Mouse (Mus musculus) MEL-GATA-1-ER (cell line): ENCODE measurements around the gene Gm49395.

Experiments used
- DNase-seq: peaks from one replicate; pipeline ENCODE4 v3.0.0-alpha.2; 2012; ENCODE audit warnings: low read depth; ENCODE audit errors: extremely low read depth

The Gm49395 gene

DNA sequence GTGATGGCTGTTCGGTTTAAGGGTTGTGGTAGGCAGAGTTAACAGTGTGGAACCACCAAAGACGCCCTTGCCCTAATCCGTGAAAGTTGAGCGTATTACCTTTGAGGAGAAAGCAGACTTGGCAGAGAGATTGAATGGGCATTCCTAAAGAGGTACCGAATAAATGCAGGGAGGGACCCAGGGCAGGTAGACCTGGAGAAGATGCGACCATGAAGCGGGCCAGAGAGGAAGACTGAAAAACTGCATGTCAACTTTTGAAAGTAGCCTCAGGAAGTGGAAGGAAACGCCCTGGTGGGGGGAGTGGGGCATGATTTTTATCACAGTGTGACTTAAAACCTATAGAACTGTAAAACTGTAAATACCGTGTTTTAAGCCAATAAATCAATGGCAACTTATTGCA lies 2.3 kb downstream of the Gm49395 start:
- DNase-seq: no peak

DNA sequence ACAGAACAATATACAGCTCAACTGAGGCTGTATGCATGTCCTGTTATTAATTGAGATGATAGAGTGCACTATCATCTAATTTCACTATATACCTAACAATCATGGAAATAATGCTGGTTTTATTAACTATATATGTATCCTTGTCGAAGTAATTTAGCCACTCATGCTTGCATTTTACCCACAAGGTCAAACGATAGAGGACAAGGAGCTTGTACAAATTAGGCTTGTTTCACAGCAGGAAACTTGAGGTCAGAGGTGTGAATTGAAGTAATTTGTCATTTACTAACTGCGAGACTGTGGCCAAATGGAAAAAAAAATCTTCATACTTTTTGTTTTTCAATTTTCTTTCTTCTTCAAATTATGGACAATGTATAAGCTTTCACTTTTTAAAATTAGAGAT lies 3.5 kb downstream of the Gm49395 start:
- DNase-seq: no peak

DNA sequence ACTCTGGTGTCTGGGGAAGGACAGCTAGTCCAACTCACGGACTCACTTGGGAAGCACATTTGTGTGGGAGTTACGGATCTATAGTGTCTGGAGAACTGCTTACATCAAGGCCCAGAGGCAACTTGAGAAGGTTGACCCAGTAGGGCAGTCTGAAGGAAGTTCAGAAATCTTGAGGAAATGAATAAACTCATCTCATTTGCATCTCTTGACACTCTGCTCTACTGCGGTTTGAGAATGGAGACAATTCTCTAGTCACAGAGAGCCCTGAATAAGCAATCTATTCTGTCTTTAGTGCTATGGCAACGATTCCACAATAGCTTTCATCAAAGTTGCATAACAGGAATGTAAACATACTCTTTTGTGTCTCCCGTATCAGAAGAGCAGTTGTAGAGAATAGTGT lies 4.8 kb downstream of the Gm49395 start:
- no peak for DNase-seq

DNA sequence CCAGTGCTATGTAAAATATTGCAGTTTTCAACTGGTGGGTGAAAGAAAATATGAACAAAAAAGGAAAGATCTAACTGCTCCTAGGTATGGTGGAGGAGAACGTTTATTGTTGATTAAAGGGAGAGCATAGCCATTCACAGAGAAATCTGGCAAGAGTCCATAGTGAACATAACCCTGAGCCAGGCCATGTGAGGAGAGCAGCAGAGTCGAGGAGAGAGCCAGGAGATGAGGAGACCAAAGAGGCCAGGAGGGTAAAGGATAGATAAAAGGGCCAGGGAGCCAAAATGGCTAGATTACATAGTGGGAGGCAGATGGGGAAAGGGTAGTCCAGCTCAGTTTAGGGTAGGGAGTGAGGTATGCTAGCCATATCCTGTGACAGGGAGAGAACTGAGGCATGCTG lies 5.5 kb downstream of the Gm49395 start:
- no peak for DNase-seq

DNA sequence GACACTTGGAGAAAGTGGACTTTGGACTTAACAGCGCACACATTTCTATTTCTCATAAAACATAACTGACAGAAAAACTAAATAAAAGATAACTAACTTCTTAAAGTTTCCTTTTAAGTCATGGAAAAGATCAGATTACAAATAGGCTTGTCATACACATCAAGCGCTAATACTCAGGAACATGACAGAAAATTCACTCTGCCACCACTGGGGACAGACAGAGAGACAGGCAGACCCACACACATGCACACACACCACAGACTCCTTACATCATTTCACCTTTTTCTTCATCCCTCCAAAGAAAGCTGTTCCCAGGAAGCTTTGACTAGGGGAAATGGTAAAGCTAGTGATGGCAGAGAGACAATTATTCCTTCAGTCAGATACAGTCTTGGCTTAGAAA lies 6.3 kb downstream of the Gm49395 start:
- no peak for DNase-seq

DNA sequence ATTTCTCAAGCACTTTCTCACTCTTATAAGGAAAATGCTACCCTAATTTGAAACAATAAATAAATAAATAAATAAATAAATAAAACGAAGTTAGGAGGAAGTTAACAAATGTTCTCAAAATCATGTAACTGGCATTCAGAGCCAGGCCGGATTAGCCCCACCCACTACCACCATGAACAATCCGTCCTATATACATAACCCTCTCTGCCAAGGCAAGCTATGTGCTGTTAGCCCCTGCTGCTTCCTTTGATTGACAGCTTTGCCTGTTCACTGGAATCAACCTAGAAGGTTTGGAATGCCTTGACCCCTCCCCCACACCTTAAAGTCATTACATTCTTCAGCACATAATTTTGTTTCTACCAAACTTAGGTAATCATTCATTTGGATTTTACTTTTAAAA lies 10.2 kb downstream of the Gm49395 start:
- peak; percentile 27 for DNase-seq

DNA sequence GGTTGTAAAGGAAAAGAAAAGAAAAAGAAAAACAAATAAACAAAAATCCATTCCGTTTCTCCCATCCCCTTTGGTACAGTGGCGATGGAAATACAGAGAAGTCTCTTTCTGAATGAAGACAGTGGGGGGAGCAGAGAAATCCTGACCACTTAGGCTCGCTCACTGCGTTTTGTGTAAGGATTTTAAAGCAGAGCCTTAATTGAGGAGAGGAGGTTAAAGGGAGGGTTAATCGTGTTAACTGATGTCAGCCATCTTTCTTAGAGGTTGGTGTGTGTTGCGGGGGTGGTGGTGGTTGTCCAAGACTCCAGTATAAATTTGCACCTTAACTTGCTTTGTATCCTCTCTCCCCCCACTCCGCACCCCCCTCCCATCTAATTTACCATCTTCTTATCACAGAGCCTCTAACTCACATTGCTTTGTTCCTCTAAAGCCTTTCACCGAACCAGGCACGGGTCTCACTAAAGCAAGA lies 10.7 kb downstream of the Gm49395 start:
- peak; percentile 41 for DNase-seq

DNA sequence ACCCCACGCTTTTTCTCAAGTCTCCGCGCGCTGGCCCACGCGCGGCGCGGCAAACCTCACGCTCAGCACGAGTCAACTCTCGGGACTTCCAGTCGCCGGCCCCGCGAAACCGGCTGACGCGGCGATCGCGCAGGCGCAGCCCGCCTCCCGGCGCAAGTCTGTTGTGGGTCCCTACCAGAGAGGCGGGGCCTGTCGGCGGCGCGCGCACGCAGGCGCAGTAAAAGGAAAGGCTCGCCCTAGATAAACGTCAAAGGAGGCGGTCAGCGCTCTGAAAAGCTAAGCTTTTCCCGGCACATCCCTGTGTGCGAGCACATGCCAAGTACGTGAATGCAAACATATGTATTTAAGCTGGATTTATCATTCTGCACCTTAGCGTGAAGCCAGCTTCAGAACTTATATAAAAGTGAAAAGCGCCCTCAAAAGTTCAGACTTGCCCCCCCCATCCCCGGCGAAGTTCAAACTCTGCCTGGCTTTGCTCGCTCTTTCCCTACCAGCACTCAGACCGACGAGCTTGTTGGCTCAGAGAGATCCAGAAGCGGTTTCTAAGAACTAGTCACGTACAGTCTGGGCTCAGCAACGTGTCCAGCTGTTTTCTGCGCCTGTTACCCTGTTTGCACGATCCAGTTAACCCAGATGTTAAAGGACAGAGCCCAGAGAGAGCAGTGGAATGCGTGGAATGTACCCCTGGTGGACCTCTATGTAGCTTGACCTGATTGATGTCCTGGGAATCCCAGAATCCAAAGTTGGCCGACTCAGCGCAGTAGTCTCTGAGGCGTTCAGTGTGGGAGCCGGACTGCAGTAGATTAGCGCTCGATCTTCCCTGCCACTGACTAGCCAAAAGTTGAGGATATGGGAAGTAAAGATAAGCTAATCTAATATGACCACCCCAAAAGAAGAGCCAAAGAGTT lies 11.4 kb downstream of the Gm49395 start, which contains the start of gene Pelo:
Gene Pelo (minus strand): TSS at position 118 of the 908 bp plus-strand sequence.
- DNase-seq: peak; percentile 69

DNA sequence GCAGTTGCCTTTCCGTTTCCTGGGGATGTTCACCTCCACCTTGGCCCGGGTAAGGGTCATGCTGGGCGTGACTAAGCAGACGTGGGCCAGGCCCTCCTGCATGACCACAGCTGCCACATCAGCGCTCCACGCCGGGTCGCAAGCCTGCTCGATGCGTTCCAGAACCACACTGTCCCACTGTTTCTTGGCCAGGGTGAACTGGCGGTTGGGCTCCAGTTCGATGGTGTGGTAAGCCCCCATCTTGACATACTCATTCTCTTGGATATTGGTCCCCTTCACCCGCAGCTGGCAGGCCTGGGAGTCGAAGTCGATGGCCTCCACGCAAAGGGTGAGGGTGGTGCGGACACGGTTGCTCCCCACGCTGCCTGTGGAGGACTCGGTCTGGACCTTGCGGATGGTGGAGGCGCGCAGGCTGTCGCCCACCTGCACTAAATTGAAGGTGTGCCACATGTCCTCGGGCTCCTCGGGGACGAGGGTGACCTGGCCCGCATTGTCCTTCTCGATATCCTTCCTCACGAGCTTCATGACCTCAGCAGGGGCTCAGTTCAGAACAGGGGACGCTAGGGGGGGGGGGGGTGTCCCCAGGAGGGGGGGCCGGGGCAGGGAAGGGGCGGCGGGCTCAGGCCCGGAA lies 12.2 kb downstream of the Gm49395 start:
- no peak for DNase-seq

DNA sequence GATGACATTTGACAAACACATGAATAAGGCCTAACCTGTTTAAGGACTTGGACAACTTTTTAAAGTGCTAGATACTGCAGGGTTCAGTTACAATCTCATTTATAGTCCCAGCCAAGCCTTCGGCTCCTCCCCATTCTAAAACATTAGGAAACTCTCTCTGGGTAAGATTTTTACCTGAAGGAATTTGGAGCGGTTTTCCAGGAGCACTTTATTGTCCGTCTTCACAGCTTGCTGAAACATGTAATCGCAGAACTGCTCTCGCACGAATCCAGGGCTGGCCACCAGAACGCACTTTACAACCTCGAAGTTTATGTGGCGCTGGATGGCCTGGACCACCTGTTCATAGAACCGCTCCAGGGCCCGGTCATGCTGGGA lies 12.7 kb downstream of the Gm49395 start:
- DNase-seq: no peak

DNA sequence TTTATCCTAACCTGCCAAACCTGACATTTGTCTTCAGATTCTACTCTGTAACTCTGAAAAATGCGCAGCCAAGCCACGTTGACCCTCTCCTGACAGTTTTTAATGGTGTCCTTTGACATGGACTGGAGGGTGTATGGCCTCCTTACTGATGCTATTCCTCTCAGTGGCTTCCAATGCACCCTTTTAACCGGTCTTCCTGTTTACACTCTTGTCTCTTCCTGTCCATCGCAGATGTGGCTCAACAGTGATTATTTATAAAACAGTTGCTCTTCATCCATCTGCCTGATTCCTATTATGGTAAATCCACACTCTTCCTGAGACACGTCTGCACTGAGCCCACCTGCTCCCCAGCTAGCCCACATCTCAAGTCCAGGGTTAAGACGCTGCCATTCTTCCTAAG lies 15.7 kb downstream of the Gm49395 start:
- no peak for DNase-seq

DNA sequence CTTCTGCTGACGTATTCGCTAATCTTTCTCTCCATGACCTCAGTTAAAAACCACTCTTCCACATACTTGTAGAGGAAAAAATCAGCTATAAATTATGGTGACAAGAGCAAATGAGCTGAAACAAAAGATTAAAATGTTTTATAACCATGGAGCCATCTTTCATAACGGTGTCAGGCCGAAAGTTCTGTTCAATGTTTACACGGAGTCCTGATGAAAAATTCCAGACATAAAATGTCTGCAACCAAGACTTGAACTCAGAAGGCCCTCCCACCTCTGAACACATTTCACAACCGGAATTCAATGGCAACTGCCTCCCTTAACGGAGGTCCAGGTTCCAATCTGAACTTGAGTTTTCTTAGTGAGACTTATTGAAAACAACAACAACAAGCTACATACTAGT lies 19.4 kb downstream of the Gm49395 start:
- no peak for DNase-seq

DNA sequence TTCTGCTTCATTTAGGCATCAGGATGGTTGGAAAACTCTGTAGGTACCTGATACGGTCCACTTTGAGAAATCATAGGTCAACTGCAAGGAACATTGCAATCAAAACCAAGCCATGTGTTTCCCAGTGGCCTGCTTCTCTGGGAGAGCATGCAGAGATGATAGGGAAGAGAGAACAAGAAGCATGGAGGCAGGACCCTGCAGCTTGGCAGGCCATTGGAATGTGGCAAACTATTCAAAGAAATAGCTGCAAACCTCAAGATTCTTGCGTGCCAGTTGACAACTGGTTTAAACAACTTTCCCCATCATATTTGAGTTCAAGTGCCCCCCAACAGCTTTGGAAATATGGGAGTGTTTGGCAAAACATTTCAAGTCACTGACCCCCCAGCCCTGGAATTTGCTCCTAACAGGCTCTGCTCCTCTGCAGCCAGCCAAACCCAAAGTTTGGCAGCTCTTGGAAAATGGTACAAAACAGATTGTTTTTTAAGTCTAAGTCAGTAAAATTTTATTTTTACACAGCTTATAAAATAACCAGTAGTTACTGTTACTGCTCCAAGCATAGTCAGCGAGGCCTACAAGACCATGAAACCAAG lies 21.6 kb downstream of the Gm49395 start:
- no peak for DNase-seq

DNA sequence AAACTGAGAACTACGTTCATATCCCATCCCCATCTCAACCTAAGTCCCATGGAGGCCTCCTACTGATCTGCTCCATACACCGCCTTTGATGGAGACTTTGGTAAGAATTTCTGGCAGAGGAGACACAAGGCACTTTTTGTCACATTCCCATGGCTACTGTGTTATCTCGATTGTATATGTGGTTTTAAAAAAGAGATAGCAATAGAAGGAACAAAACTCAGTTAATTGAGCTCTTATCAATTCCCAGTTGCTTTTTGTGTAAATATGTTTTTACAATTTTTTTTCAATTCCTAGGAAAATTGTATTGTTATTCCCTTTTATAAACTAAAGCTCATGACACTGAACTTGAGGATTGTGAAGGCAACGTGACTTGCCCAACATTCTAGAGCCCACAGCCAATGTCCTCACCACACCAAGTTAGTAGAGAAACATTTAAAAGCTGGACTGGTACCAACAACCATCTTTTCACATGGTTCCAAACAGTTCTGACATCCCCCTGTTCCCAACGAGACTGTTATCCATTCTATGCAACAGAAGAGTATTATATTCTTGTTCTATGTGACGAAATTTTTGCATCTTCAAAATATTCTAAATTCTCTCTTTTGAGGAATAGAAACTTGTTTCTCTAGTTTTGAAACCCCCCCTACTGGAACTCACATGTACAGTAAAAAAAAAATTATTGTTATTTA lies 22.6 kb downstream of the Gm49395 start:
- no peak for DNase-seq

DNA sequence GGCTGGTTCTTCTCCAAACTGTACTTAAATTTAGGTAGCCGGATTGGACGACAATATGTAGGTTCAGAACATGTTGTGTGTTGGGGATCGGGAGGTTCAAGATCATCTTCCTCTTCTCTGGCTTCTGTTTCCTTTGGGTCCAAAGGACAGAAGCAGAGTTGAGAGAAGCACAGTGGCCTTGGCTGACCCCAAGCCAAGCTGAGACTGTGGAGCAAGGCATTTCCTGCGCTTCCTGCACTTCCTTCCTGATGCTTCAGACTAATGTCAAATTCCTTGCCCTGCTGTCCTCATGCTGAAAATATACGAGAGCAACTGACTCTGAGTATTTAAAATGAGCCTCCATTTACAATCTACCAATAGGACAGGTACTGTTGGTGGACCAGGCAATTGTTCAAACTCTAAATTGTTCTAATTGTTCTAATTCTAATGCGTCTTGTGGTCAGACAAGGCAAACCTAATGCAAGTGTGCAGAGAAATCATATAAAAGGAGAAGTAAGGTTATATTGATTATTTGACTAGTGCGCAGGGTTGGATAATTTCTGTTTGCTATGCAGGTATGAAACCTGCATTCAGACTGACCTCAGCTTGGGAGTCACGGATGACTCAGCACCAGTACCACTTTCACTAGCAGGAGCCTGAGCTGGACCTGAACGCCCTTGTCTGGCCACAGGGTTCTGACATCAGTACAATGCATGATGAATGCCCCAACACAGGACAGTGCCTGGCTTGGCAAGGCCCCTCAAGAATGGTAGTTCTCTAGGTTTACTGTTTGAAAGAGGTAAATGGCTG lies 24.2 kb downstream of the Gm49395 start:
- no peak for DNase-seq

DNA sequence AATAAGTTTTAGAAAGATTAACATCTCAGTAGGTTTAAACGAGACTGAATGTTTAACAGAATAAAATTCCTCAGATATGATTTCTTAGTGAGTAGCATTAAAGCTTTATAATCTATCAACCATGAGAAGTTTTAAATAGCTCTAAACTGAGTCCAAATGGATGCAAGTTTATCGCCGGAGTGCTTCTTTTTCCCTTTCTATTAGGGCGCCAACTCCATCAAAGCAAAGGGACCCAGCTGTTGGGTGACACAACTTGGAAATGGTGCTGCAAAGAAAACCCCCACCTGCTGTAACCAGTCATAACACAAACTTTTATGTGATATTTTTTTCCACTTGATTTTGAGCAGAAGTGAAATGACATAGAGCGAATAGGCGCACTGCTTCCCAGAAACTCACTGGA lies 29.3 kb downstream of the Gm49395 start:
- DNase-seq: no peak

DNA sequence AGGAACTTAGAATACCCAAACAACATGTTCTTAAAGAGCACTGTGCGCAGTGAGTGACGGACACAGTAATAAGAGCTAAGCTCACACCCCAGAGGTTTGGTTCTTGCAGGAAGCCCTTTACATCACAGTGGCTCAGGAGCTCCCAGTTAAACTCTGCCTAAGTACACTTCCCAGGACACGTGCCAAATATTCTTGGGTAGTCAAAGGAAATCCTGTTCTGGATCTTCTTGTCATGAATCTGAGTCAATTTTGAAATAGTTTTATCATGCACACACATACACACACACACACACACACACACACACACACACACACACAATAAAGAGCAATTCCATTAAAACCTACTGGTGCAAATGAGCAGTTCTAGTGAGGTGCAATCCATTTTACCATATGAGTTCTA lies 30.3 kb downstream of the Gm49395 start:
- DNase-seq: no peak

DNA sequence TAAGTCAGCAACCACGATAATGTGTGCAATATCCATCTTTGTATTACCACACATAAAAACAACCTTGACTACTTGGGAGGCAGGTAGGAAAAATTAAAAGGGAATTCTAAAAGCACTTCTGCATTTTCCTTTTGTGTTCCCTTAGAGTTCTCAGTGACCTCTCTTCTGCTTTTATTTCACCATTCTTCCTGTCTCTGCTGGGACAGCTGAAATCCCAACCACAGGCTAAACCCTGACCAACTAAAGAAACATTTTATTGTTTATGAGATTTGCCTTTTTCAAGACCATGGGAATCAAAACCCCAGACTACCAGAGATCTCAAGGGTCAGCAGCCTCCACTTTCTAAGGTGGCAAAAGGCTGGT lies 33.8 kb downstream of the Gm49395 start:
- no peak for DNase-seq

DNA sequence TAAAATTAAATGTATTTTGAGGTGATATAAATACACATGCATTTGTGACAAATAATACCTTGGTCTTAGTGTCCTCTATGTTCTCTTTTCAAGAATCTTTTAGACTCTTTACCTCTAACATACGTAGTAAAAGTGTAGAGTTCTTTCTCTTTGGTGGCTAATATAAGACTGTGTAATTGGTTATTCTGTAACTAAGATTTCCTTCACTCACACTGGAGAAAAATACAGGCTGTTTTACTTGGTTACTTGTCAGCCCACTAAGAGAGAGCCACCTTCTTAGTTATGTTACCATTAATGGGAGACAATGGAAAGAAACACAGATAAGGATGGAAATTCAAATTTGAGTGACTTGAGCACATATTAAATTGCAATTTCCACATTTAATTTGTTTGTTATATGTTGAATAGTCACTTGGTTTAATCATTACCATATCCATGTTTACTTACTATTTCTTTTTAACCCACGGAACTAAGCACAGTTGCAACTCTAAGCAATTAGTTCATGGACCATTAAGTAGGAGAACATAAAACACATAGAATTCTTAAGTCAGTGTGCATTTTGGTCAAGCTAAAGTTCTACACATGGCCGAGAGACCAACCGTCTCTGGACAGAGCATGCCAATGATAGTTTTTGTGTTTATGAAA lies 34.3 kb downstream of the Gm49395 start:
- no peak for DNase-seq

DNA sequence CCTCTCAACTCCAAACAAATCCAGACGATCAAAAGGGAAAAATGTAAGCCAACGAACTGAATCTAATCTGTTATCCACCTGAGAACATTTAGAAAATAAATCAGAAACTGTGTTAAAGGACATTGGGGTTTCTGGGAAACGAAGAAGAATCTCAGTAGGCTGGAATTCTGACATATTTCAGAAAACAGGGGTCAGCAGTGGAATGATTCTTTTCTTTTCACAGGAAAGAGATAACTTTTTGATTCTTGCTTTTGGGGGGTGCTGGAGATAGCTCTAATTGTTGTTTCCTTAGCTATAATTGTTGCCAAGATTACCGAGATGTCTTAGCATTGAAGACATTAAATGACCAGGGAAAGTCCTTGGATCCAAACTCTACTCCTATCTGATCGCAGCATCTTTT lies 44.2 kb downstream of the Gm49395 start:
- no peak for DNase-seq

DNA sequence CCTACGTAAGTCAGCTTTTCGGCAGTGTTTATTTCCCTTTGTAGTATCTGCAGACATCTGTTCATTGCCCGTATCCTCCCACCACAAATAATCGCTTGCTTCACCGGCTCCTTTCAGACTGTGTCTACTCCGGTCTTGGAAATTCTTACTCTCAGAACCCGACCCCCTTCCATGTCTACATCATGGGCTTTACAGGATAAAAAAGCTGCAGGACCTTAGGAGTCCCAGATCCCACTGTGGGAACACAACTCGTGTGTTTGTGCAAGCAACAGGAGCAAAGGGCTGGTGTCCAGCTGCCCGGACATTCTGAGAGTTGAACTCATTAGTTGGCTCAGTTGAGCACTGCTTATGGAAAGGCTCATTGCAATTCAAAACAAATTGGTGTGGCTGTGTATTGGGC lies 46.9 kb downstream of the Gm49395 start:
- DNase-seq: no peak
